Mouse (Mus musculus) midbrain, embryonic 14.5 days (tissue): ENCODE data around the gene Fhit. TPM values are rescaled to one million over a fixed set of nuclear protein-coding genes. Genes with fewer than 3 reads are reported as not detected.
A peak's percentile ranks its signal among the peaks of the same experiment; 100 is the strongest.

Experiments used
- ATAC-seq: fragments of 200-750 bp; cut with Nextera tagmentation; 2 replicates; pipeline ENCODE4 v1.8.0; 2017; ENCODE audit warnings: moderate number of reproducible peaks, moderate library complexity; ENCODE audit not compliant: low FRiP score, low TSS enrichment
- DNase-seq: peaks from one replicate; pipeline ENCODE4 v3.0.0-alpha.2; 2015
- H3K27ac ChIP-seq: fragments of 300-500 bp; sonication (generic); replicated peaks from 2 replicates; pipeline ENCODE4 v1.5.1; 2014; ENCODE audit warnings: mild to moderate bottlenecking, low read depth, low read length, moderate library complexity
- H3K27me3 ChIP-seq: fragments of 300-500 bp; sonication (generic); 2 replicates; pipeline ENCODE4 v1.6.1; 2014; ENCODE audit warnings: low read length, control low read depth, mixed read lengths; ENCODE audit not compliant: control insufficient read depth, insufficient read depth
- H3K36me3 ChIP-seq: fragments of 300-500 bp; sonication (generic); 2 replicates; pipeline ENCODE4 v1.6.1; 2014; ENCODE audit warnings: low read length, control low read depth; ENCODE audit not compliant: control insufficient read depth, insufficient read depth
- H3K4me1 ChIP-seq: fragments of 300-500 bp; sonication (generic); 2 replicates; pipeline ENCODE4 v1.6.1; 2014; ENCODE audit warnings: mild to moderate bottlenecking, antibody characterized with exemption, low read length, control low read depth; ENCODE audit not compliant: control insufficient read depth, insufficient read depth
- H3K4me2 ChIP-seq: fragments of 300-500 bp; sonication (generic); 2 replicates; pipeline ENCODE4 v1.6.1; 2014; ENCODE audit warnings: mild to moderate bottlenecking, low read length, moderate library complexity
- H3K4me3 ChIP-seq: fragments of 300-500 bp; sonication (generic); replicated peaks from 2 replicates; pipeline ENCODE4 v1.5.1; 2014; ENCODE audit warnings: low read depth, low read length
- H3K9ac ChIP-seq: fragments of 300-500 bp; sonication (generic); replicated peaks from 2 replicates; pipeline ENCODE4 v1.6.1; 2014; ENCODE audit warnings: mild to moderate bottlenecking, low read length, moderate library complexity
- H3K9me3 ChIP-seq: fragments of 300-500 bp; sonication (generic); 2 replicates; pipeline ENCODE4 v1.6.1; 2016; ENCODE audit warnings: low read length, control low read depth, mixed read lengths; ENCODE audit not compliant: control insufficient read depth
- WGBS: fragments of 180-500 bp; shearing (Covaris S2); extraction: QIAGEN DNeasy Blood & Tissue Kit; methylation state at CpG from one replicate; pipeline ENCODE4 v1.1.7; 2014; 5-methylcytosine and 5-hydroxymethylcytosine counted together
- polyA plus RNA-seq: library from polyadenylated mRNA; unstranded; fragments of >200 nt; fragmentation: Nextera tagmentation; extraction: Ambion mirVana; gene quantifications from 2 replicates; pipeline ENCODE4 v1.2.1, GENCODE M21; 2014

The Fhit gene
- polyA plus RNA-seq, 1 experiment from 2014 or later, result 10.6 TPM

- Histone ChIP-seq H3K27ac (no peak overlapping the region), H3K4me3 (no peak overlapping the region), H3K9me3 (no peaks in the 10 kb centered on the region), H3K4me1 (no peaks in the 10 kb centered on the region), H3K4me2 (no peak overlapping the region), H3K36me3 (no peaks in the 10 kb centered on the region), H3K27me3 (no peaks in the 10 kb centered on the region), H3K9ac (no peak overlapping the region)
- ATAC-seq (no peak), DNase-seq (peak; percentile 12)
- 45% methylated on average over 3 of the region's 3 CpGs for WGBS
Observed at GRCm38 (mm10) chr14:10545916-10546315, 615.9 kb downstream of the Fhit start.

- H3K27ac ChIP-seq, result no peak overlapping the region
- ATAC-seq (no peak), DNase-seq (no peak)
- H3K9me3 ChIP-seq, result no peaks in the 10 kb centered on the region
- no peaks in the 10 kb centered on the region for H3K4me1 ChIP-seq
- no peak overlapping the region for H3K4me2 ChIP-seq
- no peak overlapping the region for H3K4me3 ChIP-seq
- H3K9ac ChIP-seq, result no peak overlapping the region
- no peaks in the 10 kb centered on the region for H3K36me3 ChIP-seq
- H3K27me3 ChIP-seq, result no peaks in the 10 kb centered on the region
- 84% methylated on average over 2 of the region's 2 CpGs for WGBS
Observed at GRCm38 (mm10) chr14:10534862-10535261, 627.0 kb downstream of the Fhit start.

- Histone ChIP-seq H3K27me3 (no peaks in the 10 kb centered on the region), H3K4me1 (no peaks in the 10 kb centered on the region), H3K27ac (no peak overlapping the region), H3K4me3 (no peak overlapping the region), H3K4me2 (no peak overlapping the region), H3K9me3 (no peaks in the 10 kb centered on the region), H3K9ac (no peak overlapping the region), H3K36me3 (no peaks in the 10 kb centered on the region)
- DNase-seq (no peak), ATAC-seq (no peak)
- WGBS, result 74% methylated on average over 8 of the region's 8 CpGs
Observed at GRCm38 (mm10) chr14:10531748-10532500, 629.9 kb downstream of the Fhit start.

DNA sequence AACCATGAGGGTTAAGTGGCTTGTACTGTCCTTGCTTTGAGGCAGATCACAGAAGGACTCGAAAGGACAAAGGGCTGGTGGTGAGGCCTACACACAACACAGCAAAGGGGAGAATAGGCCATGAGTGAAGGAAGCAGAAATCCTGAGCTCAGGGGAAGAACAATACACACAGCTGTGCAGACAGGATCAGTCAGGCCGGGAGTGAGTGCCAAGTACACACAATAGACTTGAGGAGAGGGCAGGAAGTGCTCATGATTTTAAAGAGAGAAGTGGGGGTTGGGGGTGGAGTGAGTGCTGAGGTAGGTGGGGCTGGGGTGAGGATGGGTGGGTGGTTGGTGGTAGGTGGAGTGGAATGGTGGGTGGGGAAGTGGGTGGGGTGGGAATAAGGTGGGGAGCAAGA is 635.0 kb downstream of the Fhit start:
- H3K9me3 ChIP-seq, result no peaks in the 10 kb centered on the region
- no peaks in the 10 kb centered on the region for H3K27me3 ChIP-seq
- no peak overlapping the region for H3K9ac ChIP-seq
- DNase-seq (no peak), ATAC-seq (peak; percentile 43; the same call in 1 of the 2 replicates)
- H3K4me3 ChIP-seq, result no peak overlapping the region
- no peak overlapping the region for H3K27ac ChIP-seq
- 7% methylated on average over 2 of the region's 2 CpGs for WGBS
- H3K36me3 ChIP-seq, result no peaks in the 10 kb centered on the region
- no peaks in the 10 kb centered on the region for H3K4me1 ChIP-seq
- no peak overlapping the region for H3K4me2 ChIP-seq

DNA sequence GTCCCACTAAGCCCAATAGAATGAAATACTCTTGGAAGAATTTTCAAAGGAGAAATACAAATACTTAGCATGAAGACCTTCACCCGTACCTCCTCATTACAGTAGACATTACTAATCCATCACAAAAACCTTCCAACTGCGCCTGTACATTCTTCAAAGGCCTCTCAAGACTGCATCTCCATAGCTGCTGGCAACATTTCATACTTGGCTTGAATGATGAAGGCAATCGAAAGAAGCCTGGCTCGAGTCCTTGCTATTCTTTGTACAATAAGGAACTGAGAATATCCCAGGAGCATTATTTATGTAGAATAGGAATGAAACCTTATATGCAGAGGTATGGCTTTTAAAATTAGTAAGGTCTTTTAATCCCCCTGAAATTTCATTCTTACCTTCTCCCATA is 636.0 kb downstream of the Fhit start:
- no peak overlapping the region for H3K4me3 ChIP-seq
- ATAC-seq (no peak), DNase-seq (no peak)
- H3K4me2 ChIP-seq, result no peak overlapping the region
- 91% methylated on average over 4 of the region's 4 CpGs for WGBS
- H3K27me3 ChIP-seq, result no peaks in the 10 kb centered on the region
- no peaks in the 10 kb centered on the region for H3K9me3 ChIP-seq
- no peak overlapping the region for H3K9ac ChIP-seq
- no peaks in the 10 kb centered on the region for H3K4me1 ChIP-seq
- no peaks in the 10 kb centered on the region for H3K36me3 ChIP-seq
- H3K27ac ChIP-seq, result no peak overlapping the region

DNA sequence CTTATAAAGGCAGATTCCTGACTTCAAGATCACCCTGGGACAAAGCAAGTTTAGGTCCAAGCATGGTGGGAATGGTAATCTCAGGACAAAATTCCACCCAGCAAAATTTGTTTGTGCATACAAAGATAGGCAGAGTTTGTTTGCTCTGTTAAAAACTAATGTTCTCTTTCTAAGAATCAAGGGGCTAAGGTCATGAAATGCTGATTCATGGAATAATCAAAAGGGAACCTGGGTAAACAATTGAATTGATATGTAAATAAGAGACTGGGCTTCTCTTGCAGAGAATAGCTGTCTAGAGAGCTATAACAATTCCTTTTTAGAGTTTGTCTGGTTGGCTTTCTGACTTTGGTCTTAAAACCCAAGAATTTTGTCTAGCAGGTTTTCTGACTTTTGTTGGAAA is 647.8 kb downstream of the Fhit start:
- DNase-seq (no peak), ATAC-seq (no peak)
- H3K36me3 ChIP-seq, result no peaks in the 10 kb centered on the region

GRCm38 (mm10) chr14:10509252-10509651 is 652.6 kb downstream of the Fhit start:
- Histone ChIP-seq H3K4me2 (no peak overlapping the region), H3K4me1 (no peaks in the 10 kb centered on the region), H3K27me3 (no peaks in the 10 kb centered on the region), H3K36me3 (no peaks in the 10 kb centered on the region), H3K9ac (no peak overlapping the region), H3K27ac (no peak overlapping the region), H3K4me3 (no peak overlapping the region), H3K9me3 (no peaks in the 10 kb centered on the region)
- ATAC-seq (no peak), DNase-seq (no peak)

More for the DNA sequence above, 647.8 kb downstream of the Fhit start:
- Histone ChIP-seq H3K4me2 (no peak overlapping the region), H3K27ac (no peak overlapping the region), H3K9ac (no peak overlapping the region), H3K27me3 (no peaks in the 10 kb centered on the region), H3K9me3 (no peaks in the 10 kb centered on the region), H3K4me1 (no peaks in the 10 kb centered on the region), H3K4me3 (no peak overlapping the region)

DNA sequence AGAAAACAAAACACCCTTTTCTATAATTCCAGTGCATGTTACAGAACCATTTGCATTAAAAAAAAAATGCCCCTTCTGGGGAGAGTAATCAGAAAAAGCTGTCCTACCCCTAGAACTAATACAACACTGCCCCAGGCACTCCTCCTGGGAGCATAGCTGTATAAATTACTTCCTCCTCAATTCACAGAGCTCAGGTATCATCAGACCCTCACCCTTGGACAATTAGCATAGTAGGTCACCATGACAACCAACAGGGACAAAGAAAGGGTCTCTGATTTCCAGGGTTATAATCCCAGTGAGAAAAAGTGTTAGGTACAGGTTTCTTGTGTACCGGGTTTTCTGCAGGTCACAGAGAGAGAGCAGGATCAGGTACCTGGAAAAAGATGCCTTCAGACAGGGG is 654.3 kb downstream of the Fhit start:
- no peaks in the 10 kb centered on the region for H3K4me1 ChIP-seq
- no peaks in the 10 kb centered on the region for H3K9me3 ChIP-seq
- H3K9ac ChIP-seq, result no peak overlapping the region
- H3K4me2 ChIP-seq, result no peak overlapping the region
- 46% methylated on average over 1 of the region's 1 CpGs for WGBS
- ATAC-seq (no peak), DNase-seq (peak; percentile 11)
- H3K4me3 ChIP-seq, result no peak overlapping the region
- H3K27ac ChIP-seq, result no peak overlapping the region
- H3K27me3 ChIP-seq, result no peaks in the 10 kb centered on the region
- H3K36me3 ChIP-seq, result no peaks in the 10 kb centered on the region

GRCm38 (mm10) chr14:10485798-10486197 is 676.0 kb downstream of the Fhit start:
- no peak for DNase-seq
- no peak overlapping the region for H3K9ac ChIP-seq
- no peak for ATAC-seq
- H3K4me3 ChIP-seq, result no peak overlapping the region
- no peaks in the 10 kb centered on the region for H3K9me3 ChIP-seq
- no peaks in the 10 kb centered on the region for H3K4me1 ChIP-seq
- no peak overlapping the region for H3K4me2 ChIP-seq
- no peak overlapping the region for H3K27ac ChIP-seq
- no peaks in the 10 kb centered on the region for H3K36me3 ChIP-seq
- no peaks in the 10 kb centered on the region for H3K27me3 ChIP-seq
- WGBS, result 81% methylated on average over 3 of the region's 3 CpGs
